Mouse (Mus musculus) ES-E14 (cell line): ENCODE measurements around the gene Zfp524. TPM values are rescaled to one million over a fixed set of nuclear protein-coding genes. Genes with fewer than 3 reads are reported as not detected.

Experiments used
- DNase-seq: peaks from one replicate; pipeline ENCODE4 v3.0.0-alpha.2; 2013; ENCODE audit warnings: low read depth, low spot score
- H3K27ac ChIP-seq: 2 replicates; pipeline ENCODE4 v1.5.1; 2012; ENCODE audit warnings: low read depth, mild to moderate bottlenecking, low read length, moderate library complexity, mixed read lengths; ENCODE audit not compliant: poor library complexity, insufficient read depth, severe bottlenecking
- H3K36me3 ChIP-seq: 2 replicates; pipeline ENCODE4 v1.6.1; 2012; ENCODE audit warnings: mild to moderate bottlenecking, low read length, moderate library complexity, mixed read lengths; ENCODE audit not compliant: control insufficient read depth, poor library complexity, insufficient read depth, severe bottlenecking
- H3K4me1 ChIP-seq, 2 experiments: fragments of 150-350 bp in 1 of 2; sonication (generic) in 1 of 2; 2 replicates each; pipeline ENCODE4 v1.6.1; 2012; ENCODE audit warnings: low read length in 2 of 2, mild to moderate bottlenecking in 1 of 2, mixed read lengths in 1 of 2; ENCODE audit not compliant: control insufficient read depth in 2 of 2, insufficient read depth in 2 of 2, poor library complexity in 1 of 2
- H3K4me3 ChIP-seq, 2 experiments: fragments of 150-350 bp in 1 of 2; sonication (generic) in 1 of 2; 2 replicates each; pipeline ENCODE4 v1.5.1; 2012; ENCODE audit warnings: low read length in 2 of 2, low read depth in 1 of 2, mild to moderate bottlenecking in 1 of 2, mixed read lengths in 1 of 2; ENCODE audit not compliant: insufficient read depth in 1 of 2, poor library complexity in 1 of 2, severe bottlenecking in 1 of 2
- H3K9ac ChIP-seq: 2 replicates; pipeline ENCODE4 v1.6.1; 2012; ENCODE audit warnings: low read depth, mild to moderate bottlenecking, low read length, mixed read lengths; ENCODE audit not compliant: poor library complexity, insufficient read depth, severe bottlenecking
- H3K9me3 ChIP-seq: fragments of 150-350 bp; sonication (generic); 2 replicates; pipeline ENCODE4 v1.6.1; 2012; ENCODE audit warnings: low read depth, mild to moderate bottlenecking, low read length; ENCODE audit not compliant: control insufficient read depth, insufficient read depth
- CHD2 ChIP-seq: IDR thresholded peaks from 2 replicates; pipeline ENCODE4 v1.6.1; 2014; ENCODE audit warnings: mild to moderate bottlenecking, low read depth, low read length, inconsistent platforms
- HCFC1 ChIP-seq: IDR thresholded peaks from 2 replicates; pipeline ENCODE4 v1.6.1; 2012; ENCODE audit warnings: low read length, inconsistent platforms, borderline replicate concordance; ENCODE audit not compliant: insufficient read depth
- MAFK ChIP-seq: IDR thresholded peaks from 2 replicates; pipeline ENCODE4 v1.6.1; 2014; ENCODE audit warnings: mild to moderate bottlenecking, low read depth, low read length, inconsistent platforms; ENCODE audit not compliant: insufficient read depth
- ZC3H11A ChIP-seq: IDR thresholded peaks from 2 replicates; pipeline ENCODE4 v1.6.1; 2012; ENCODE audit warnings: low read depth, mild to moderate bottlenecking, inconsistent platforms, low read length, borderline replicate concordance
- ZNF384 ChIP-seq: IDR thresholded peaks from 2 replicates; pipeline ENCODE4 v1.6.1; 2012; ENCODE audit warnings: low read depth, low read length, inconsistent platforms
- in situ Hi-C, 2 experiments: fragments of 600-800 bp; cut with MboI; formaldehyde crosslinking; loops; one replicate each; pipeline ENCODE4 v1.15.1; 2025; ENCODE audit warnings: low sequenced_read_pairs in 2 of 2, inconsistent platforms in 1 of 2; ENCODE audit not compliant: unreplicated experiment in 2 of 2
- total RNA-seq: library from RNA; depleted of rRNA; stranded (reverse); fragments of 300-350 nt; gene quantifications from 2 replicates; pipeline ENCODE4 v1.2.3, GENCODE M21; 2012

Zfp524 gene
- total RNA-seq, 1 experiment, result 3.9 TPM

- Histone ChIP-seq H3K4me3 (peak overlapping the region; percentile 46 to 48), H3K27ac (no peak overlapping the region), H3K4me1 (peaks cover 0 to 3% of the 10 kb centered on the region in 2 experiments; a peak in 1 of 4 replicates), H3K36me3 (no peaks in the 10 kb centered on the region), H3K9ac (no peak overlapping the region; the same call in 1 of the 2 replicates), H3K9me3 (no peaks in the 10 kb centered on the region)
- no peak for DNase-seq
- no peak for TF ChIP-seq ZC3H11A
- no peak for TF ChIP-seq MAFK
- TF ChIP-seq HCFC1, result no peak
- no peak for TF ChIP-seq ZNF384
- TF ChIP-seq CHD2, result no peak
- in situ Hi-C loops, result no loop called here
Measured at GRCm38 (mm10) chr7:4993347-4993998, 20.7 kb upstream of the Zfp524 start.

DNA sequence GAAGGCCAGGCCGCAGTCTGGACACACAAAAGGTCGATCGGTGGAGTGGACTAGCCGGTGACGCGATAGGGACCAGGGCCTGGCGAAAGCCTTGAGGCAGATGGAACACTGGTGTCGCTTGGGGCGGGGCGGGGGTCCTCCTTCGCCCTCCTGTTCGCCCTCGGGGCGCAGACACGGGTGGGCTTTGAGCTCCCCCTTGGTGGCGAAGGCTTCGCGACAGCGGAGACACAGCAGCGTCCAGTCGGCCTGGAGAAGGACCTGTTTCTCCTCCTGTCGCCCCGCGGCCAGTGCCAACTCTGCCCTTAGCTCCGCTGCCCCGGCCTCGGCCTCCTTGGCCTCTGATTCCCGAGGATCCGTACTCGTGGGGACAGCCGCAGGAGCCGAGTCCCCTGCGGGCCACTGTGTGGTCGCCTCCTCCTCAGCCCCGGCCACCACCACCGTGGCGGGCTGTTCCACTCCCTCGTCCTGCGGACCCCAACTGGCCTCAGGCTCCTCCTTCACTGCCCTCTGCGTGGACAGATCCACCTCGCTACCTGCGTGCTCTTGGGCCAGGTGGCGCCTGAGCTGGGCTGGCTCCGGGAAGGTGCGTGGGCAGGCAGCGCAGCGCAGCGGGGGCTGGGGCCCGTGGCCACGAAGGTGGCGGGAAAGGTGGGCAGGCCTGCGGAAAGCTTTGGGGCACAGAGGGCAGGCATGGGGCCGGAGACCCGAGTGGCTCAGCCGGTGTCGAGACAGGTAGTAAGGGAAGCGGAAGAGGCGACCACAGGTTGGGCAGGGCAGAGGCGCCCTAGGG, 20.0 kb upstream of the Zfp524 start:
- Histone ChIP-seq H3K4me1 (peaks cover 0 to 3% of the 10 kb centered on the region in 2 experiments; a peak in 1 of 4 replicates), H3K4me3 (peak overlapping the region; percentile 46 to 48), H3K9me3 (no peaks in the 10 kb centered on the region), H3K36me3 (no peaks in the 10 kb centered on the region), H3K27ac (no peak overlapping the region), H3K9ac (peak overlapping the region; percentile 25; the same call in 1 of the 2 replicates)
- in situ Hi-C loops, result no loop called here
- no peak for TF ChIP-seq MAFK
- TF ChIP-seq HCFC1, result no peak
- no peak for TF ChIP-seq ZNF384
- no peak for TF ChIP-seq CHD2
- TF ChIP-seq ZC3H11A, result no peak
- DNase-seq, result no peak

DNA sequence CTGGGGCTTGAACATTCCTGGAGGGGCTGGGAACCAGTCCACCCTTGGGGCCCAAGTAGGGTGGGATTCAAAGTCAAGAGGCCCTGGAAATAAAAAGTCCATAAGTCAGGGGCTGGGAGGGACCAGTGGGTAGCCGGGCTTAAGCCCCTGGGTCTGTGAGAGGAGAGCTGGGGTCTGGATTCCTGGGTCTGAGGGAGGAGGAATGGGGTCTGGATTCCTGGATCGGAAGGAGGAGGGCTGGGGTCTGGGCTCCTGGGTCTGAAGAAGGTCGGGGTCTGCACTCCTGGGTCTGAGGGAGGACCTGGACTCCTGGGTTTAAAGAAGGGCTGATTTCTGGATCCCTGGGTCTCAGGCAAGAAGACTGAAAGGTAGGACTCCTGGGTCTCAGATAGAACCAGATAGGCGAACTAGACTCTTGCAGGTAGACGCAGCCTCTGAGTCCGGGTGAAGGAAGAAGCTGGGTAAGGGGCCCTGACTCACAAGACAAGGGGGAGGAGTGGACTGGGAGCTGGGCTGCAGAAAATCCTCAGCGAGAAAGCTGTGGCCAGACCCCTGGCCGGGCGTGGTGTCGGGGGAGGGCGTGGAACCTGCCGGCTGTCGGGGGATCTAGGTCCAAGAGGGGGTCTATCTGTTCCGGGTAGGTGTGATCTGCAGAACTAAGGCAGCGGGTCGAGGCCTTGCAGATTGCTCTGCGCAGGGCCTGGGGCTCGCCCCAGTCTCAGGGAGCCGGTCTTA, 18.8 kb upstream of the Zfp524 start:
- TF ChIP-seq CHD2 (no peak), HCFC1 (0 out of 2 replicates have a peak, but pooled peaks have one; percentile 7)
- in situ Hi-C loops, result no loop called here
- Histone ChIP-seq H3K9ac (peak overlapping the region; percentile 72), H3K36me3 (no peaks in the 10 kb centered on the region), H3K27ac (no peak overlapping the region), H3K4me1 (peaks cover 0 to 3% of the 10 kb centered on the region in 2 experiments; a peak in 1 of 4 replicates), H3K9me3 (no peaks in the 10 kb centered on the region), H3K4me3 (peak overlapping the region; percentile 85 to 86)
- no peak for DNase-seq

DNA sequence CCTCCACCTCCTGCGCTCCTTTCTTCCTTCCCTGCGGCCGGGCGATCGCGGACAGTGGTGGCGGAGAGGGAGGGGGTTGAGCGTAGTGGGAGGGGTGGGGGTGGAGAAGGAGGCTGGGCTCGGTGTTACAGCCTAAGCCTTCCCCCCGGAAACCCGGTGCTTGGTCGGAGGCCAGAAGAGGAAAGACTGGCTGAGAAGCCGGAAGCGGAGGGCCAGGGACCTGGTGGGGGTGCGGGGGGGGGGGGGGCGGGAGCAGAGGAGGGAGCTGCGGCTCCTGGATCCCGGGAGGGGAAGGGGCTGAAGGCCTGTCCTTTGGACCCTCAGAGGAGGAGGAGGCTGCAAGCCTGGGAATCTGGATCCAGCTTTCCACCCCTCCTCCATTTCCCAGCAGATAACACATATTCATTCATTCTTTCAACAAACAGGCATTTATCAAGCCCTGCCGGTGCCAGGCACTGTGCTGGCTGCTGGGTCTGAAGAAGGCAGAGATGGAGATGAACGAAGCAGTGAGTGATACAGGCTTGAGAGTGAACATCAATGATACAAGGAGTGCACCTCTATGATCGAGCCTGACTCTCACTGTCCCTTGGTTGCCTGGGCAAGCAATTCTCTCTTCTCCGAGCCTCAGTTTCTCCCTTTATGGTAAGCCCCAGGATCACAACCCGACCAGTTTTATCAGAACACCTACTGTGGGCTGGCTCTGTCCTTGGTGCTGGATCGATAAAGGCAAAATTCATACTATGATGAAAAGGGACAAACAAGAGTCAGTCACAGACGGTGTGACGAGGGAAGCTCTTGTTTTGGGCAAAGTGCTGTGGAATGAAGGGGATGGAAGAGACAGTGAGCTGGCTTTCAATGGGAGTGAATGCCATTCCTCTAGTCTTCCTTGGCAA, 18.0 kb upstream of the Zfp524 start, which contains the start of gene Zfp579:
Gene Zfp579, minus strand, starts transcription at position 156 of the 893 bp plus-strand sequence.
- H3K27ac ChIP-seq, result no peak within 1 kb of the TSS
- TF ChIP-seq MAFK (no peak), ZC3H11A (no peak), HCFC1 (no peak), ZNF384 (no peak), CHD2 (no peak)
- H3K9ac ChIP-seq, result peak within 1 kb of the TSS; percentile 72
- no peak for DNase-seq
- in situ Hi-C loops, result no loop called here
- peaks cover 0 to 3% of the 10 kb centered on the region in 2 experiments; a peak in 1 of 4 replicates for H3K4me1 ChIP-seq
- peak within 1 kb of the TSS; percentile 85 to 86 for H3K4me3 ChIP-seq
- no peaks in the 10 kb centered on the region for H3K36me3 ChIP-seq
- no peaks in the 10 kb centered on the region for H3K9me3 ChIP-seq
